Mouse (Mus musculus): ENCODE results near the gene Marveld1. TPM values are rescaled to one million over a fixed set of nuclear protein-coding genes. Genes with fewer than 3 reads are reported as not detected.

The Marveld1 gene
- total RNA-seq, 2 experiments from 2014 or later: 19.1 to 21.1 TPM

- no peak for DNase-seq
These were observed 7.3 kb upstream of the Marveld1 start for GRCm38 (mm10) chr19:42139724-42140517.

DNA sequence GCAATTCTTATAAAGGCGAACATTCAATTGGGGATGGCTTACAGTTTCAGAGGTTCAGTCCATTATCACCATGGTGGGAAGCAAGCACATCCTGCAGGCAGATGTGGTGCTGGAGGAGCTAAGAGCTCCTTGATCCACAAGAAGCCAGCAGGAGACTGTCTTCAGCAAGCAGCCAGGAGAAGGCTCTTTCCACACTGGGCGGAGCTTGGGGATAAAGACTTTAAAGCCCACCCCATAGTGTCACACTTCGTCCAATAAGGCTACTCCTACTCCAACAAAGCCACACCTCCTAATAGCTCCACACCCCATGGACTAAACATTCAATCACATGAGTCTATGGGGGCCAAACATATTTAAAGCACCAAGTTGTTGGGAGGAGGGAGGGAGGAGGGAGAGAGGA, 5.2 kb upstream of the Marveld1 start:
- DNase-seq: no peak

- no peak for DNase-seq
These were observed 4.4 kb upstream of the Marveld1 start for GRCm38 (mm10) chr19:42142757-42143156.

DNA sequence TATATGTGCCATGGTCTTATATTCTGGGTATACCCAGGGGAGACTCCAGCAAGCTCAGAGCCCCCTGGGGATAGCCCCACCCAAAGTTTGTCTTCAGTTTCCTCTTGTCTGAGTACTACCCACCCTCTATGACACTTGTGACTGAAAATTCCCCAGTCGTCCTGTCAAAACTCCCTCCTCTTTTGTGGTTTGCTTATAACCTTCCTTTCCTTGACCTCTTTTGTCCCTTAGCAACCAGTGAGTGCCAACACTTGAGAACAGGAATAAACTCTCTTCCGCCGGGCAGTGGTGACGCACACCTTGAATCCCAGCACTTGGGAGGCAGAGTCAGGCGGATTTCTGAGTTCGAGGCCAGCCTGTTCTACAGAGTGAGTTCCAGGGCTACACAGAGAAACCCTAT, 3.1 kb upstream of the Marveld1 start:
- DNase-seq: no peak

DNA sequence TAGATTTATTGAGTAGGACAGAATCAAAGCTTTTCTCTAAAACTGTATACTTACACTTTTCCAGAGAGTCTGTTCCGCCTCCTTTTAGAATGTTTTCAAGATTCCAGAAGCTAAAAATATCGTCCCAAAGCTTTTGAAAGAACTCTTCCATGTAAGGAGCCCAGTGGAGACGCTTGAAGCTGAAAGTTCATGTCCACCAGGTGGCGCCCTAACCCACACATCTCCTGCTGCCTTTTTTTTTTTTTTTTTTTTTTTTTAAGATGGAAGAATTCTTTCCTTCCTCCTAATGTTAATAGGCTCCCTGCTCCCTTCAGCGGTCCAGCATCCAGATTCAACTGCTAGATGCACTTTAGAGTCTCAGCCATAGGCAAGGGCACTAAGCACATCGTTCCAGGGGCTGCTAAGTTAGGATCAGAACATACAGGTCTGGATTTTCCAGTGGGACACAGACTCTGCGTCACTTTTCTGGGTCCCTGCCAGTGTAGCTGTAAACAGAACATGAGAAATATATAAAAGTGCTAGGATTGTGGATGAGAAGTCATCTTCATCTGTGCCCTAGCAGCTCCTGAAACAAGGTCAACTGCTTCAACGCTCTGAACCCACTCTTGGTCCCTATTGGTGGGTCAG, 2.5 kb upstream of the Marveld1 start:
- DNase-seq: peak; percentile 85 to 92

DNA sequence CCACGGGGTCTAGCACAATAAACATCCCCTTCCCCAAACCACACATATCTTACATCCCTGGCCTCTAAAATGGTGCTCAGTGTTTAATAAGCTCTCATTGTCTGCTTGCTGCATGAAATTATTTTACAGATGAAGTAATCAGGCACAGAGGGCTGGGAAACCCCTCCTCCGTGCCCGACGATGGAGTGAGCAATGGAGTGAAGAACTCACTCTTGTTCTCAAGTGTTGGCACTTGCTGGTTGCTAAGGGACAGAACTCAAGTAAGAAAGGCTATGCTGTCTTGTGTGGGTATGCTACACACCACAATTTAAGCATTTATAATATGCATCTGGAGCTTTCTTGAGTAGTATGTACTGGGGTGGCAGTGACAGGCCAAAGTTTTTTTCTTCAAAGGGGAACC, 2.0 kb upstream of the Marveld1 start:
- no peak for DNase-seq

DNA sequence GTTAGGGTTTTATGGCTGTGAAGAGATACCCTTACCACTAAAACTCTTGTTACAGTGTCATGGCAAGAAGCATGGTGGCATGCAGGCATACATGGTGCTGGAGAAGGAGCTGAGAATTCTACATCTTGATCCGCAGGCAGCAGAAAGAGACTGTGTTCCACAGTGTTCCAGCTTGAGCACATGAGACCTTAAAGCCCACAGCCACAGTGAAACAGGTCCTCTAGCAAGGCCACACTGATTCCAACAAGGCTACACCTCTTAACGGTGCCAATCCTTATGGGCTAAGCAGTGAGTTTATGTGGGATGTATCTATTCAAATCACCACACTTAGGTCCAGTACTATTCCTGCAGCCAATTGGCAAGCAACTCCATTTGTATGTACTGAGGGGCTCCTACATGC, 1.5 kb upstream of the Marveld1 start:
- DNase-seq: no peak

DNA sequence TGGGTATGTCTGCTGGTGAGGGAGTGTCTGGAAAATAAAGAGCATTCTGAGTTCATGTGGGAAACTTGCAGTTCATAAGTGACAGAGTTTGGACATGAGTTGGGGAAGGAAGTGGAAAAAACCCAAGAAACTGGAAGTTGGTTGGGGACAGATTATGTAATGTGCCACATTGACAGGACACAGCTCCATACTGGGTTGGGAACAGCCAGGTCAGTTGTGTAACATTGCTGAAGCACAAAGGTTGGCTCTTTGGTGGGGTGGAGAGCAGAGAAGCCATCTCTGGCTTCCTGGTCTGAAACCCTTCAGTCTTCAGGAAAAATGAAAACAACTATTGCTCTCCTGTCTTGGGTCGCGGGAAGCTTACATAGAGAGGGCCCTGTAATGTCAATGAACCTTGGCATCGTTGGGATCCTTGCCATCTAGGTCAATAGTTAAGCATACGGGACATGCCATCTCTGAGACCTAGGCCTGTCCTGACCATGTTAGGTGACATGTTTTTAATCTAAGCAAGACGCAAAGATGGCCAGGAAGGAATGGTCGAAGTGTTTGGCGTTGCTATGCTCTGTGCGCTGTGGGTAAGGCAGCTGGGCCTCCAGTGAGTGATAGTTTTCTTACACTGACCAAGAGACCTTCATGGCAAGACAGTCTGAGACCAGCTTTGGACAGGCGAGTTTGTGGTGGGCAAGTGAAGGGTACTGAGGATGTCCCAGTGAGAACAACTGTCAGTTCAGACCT, 757 bp upstream of the Marveld1 start:
- DNase-seq: peak; percentile 40 to 49

DNA sequence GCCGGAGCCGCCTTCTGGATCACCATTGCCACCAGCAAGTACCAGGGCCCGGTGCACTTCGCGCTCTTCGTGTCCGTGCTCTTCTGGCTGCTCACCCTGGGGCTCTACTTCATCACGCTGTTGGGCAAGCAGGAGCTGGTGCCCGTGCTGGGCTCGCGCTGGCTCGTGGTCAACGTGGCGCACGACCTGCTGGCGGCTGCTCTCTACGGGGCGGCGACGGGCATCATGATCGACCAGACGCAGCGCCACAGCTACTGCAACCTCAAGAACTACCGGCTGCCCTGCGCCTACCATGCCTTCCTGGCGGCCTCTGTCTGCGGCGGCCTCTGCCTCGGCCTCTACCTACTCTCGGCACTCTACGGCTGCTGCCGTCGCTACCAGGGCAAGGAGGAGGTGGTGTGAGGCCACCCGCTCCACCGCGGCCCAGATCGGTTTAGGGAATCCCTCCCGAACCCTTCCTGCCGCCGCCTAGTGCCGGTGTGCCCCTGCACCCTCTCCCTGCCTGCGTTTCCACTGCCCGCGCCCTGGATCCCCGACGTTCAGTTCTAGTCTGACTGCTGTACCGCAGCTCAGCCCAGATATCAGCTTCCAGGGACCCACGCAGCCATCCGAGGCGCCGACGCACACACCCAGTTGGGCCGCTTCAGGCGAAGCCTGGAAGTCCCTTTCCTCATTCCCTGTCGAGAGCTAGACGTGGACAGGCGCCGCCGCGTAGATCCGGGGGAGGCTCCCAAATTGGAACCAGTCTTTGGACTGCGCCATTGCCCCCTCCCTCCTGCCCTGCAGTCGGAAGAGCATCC, 769 bp downstream of the Marveld1 start:
- DNase-seq: peak; percentile 84 to 86

GRCm38 (mm10) chr19:42148569-42148860, 1.3 kb downstream of the Marveld1 start:
- no peak for DNase-seq

DNA sequence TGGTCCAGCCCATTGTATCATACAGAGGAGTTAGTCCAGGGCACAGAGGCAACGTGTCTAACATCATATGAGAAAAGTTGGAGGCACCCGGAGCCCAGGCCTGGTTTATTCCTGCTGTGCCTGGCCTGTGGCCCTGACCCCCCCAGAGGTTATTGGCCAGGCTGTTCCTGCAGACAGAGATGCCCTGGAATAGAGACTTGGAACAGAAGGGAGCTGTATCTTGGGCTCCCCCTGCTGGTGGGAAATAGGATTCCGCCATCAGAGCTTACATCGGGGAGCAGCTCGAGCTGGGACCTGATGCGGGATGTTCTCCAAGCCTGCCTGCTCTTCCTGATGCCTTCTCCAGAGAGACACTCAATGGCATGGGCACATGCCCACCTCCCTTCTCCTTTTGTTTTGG, 4.8 kb downstream of the Marveld1 start:
- peak; percentile 91 to 93 for DNase-seq

- DNase-seq: no peak
These were observed 10.5 kb downstream of the Marveld1 start for GRCm38 (mm10) chr19:42157493-42158237.

DNA sequence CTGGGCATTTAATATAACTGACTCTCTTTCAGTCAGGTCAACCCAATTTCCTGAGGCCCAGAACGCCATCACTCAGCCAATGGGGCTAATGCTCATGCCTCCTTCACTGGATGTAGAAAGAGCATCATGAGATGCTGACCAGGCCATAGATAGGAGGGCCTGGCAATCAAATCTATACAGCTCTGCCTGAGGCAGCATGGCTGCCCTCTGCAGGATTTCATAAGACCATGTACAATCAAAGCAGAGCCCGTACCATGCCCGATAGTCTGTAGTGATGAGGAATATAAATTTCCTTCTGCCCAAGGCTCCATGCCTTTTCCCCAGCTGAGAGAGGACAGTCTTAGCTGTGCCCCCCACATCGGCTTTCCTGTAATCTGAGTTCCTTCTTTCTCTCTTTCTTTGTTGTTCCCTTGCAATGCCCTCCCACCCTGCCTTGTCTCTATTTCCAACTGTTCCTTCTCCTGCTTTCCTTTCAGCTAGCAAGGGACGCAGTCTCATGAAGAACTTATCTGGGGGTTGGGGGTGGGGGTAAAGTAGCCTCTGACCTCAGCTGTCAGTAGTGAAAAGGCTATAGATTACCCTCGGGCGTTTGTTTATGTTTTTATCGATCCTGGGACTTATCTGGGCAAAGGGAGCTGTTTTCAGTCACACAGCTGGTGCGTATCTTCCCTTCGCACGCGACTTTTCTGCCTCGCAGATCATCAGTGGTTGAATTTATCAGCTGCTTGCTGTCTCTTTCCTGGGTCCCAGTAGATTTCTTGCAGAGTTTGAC, 11.2 kb downstream of the Marveld1 start:
- DNase-seq: no peak

GRCm38 (mm10) chr19:42163764-42164163, 16.6 kb downstream of the Marveld1 start, which contains the start of gene Zfyve27:
Gene Zfyve27, plus strand, starts transcription at chr19:42163951.
- DNase-seq: no peak

DNA sequence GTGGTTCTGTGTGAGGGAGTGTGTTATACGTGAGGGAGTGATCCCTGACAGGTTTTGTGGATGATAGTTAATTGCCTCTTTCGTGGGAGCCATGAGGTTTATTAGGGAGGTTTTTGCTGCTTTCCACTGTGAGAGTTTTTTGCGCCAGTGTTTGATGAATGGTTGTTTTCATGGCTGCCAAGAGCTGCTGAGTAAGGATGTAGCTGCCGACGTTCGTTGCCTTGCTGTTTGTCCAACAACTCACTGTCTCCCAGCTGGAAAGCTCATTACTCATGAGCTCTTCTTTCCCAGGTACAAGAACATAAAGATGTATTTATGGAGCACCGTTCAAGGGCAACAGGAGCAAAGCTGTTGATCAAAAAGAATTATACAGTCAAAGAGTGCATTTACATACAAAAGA, 17.0 kb downstream of the Marveld1 start:
- no peak for DNase-seq

GRCm38 (mm10) chr19:42166130-42166529, 18.9 kb downstream of the Marveld1 start:
- peak; percentile 84 to 97 for DNase-seq

DNA sequence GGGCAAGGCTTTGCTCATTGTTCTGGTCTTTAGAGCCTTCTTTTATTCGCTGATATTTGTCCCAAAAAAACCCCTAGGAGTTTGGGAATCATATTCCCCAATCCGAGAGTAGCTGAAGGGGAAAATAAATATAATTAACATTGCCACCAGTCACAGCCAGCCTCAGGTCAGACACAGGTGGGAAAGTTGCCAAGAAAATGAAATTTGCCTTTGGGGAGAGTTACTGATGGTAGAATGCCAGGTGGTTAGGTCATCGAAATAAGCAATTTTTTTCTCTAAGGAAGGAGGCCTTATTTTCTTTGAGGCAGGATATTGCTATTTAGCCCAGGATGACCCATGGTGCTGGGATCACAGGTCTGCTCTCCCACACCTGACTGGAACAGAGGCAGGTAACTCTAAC, 19.6 kb downstream of the Marveld1 start:
- no peak for DNase-seq

- DNase-seq: no peak
These were observed 20.3 kb downstream of the Marveld1 start for GRCm38 (mm10) chr19:42167489-42167888.

DNA sequence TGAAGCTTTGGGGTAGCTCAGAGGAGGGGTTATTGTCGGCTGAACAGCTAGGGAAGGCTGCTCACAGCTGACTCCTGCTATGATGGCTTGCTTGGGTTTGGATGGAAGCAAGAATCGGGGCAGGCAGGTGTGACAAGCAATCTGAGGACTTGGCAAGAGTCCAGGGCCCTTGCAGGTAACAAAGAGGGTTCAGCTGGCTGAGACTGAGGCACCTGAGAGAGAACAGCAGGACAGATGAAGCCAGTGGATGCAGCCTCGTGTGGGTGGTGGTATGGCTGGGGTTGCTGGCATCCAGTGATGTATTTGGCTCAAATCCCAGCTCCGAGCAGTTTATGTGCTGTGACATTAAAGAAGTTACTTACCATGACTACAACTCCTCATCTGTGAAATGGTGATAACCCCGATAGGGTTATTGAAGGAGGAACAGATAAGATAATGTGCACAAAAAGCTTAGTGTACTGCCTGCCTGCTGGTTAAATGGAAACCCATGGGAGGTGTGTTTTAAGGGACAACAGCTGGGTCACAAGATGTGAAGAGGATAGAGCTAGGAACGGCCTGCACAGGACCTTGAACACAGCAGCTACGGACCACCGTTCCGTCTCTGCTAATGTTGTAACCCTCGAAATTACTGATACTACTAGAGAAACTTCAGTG, 22.2 kb downstream of the Marveld1 start:
- no peak for DNase-seq
